Mouse (Mus musculus) retina, embryonic 14.5 days (tissue): ENCODE results near the gene Uvssa.

Experiments used
- DNase-seq: peaks from one replicate; pipeline ENCODE4 v3.0.0-alpha.2; 2015; ENCODE audit warnings: low spot score

Gene Uvssa

GRCm38 (mm10) chr5:33372331-33373038 lies 5.9 kb upstream of the Uvssa start:
- no peak for DNase-seq

- DNase-seq = no peak
These were observed 1.2 kb upstream of the Uvssa start for GRCm38 (mm10) chr5:33377176-33377575.

DNA sequence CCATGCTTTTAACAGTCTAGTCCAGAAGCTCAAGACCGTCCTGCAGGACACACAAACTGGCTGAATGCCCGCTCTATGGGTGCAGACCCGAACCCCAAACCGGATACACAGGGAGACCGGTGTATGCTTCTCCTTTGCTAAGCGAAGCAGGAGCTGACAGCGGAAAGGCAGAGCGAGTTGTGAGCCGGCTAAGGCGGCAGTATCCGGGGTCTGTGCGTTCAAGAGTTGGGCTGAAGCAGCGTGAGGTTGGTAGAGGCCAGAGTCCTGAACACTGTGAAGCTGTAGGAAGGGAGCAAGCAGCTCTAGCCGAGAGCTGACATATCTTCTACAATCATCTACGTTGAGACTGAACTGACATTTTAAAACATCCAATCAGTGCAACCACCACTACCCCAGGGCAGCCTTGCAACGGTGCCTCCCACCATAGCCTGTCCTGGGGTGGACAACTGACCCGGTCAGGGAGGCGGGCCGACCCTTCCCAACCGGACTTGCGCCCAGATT lies 498 bp upstream of the Uvssa start:
- no peak for DNase-seq

DNA sequence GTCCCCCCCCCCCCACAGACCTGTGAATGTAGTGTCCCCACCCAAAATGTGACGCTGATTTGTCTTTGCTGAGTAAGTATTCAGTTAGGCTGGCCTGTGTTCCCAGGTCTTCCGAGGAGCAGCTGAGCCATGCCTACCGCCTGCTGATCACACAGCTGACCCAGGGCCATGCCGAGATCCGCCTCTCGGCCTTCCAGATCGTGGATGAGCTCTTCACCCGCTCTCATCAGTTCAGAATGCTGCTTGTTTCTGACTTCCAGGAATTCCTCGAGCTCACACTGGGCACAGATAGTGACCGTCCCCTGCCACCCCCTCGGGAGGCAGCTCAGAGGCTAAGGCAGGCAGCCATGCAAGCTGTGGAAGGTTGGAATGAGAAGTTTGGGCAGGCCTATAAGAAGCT lies 9.2 kb downstream of the Uvssa start:
- DNase-seq = no peak

- DNase-seq = peak; percentile 89
These were observed 15.5 kb downstream of the Uvssa start for GRCm38 (mm10) chr5:33393803-33394202.

DNA sequence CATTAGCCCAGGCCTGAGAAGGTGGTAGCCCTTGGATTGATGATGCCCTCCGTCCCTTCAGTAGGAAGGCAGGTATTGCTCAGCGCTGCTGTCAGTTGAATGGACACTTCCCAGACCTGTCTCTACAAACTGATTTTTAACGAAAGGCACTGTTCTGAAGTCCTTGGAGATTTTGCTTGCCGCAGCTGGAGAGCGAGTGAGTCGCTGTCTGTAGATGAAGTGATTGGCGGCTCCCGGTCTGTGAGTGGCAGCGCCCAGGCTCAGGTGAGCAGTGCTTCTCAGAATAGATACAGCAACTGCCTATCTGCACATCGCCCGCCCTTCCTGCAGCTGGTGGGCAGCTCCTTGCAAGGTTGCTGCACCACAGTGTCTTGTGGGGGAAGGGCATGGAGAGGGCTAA lies 17.3 kb downstream of the Uvssa start:
- no peak for DNase-seq

GRCm38 (mm10) chr5:33396828-33397227 lies 18.5 kb downstream of the Uvssa start:
- no peak for DNase-seq

DNA sequence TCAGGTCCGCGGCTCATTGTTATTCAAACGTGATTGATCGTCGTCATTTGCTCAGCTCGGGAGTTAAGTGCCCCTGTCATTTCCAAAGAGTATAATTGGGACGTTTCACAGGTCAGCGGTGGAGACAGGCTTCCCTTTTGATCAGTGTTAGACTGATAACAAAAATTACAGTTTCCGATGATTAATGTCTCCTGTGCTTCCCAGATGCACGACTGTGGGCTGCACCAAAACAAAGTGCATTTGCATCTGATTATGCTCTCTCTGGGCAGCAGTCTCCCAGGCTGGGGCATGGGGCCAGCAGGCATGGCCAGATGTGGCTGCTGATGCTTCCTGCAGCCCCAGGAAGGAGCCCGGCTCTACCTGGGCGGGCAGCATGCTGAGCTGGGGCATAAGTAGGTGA lies 22.5 kb downstream of the Uvssa start:
- no peak for DNase-seq

DNA sequence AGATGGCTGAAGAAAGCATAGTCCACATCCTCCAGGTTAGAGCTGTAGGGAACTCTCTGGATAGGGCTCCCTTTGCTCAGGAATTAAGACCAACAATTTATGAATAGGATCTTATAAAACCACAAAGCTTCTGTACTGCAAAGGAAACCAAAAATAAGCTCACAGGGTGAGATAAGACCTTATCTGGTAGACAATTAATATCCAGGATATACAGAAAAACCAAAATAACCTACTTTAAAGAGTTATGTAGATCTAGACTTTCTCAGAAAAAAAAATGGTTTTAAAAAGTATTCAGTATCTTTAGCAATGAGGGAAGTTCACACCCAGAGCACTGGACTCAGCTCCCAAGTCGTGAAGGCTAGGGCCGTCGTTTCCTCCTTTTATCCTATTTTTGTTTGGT lies 42.0 kb downstream of the Uvssa start:
- DNase-seq = no peak

- no peak for DNase-seq
These were observed 49.1 kb downstream of the Uvssa start for GRCm38 (mm10) chr5:33427461-33427860.

- no peak for DNase-seq
These were observed 51.8 kb downstream of the Uvssa start for GRCm38 (mm10) chr5:33430106-33430505.

- DNase-seq = no peak
These were observed 52.3 kb downstream of the Uvssa start for GRCm38 (mm10) chr5:33430511-33431172.

DNA sequence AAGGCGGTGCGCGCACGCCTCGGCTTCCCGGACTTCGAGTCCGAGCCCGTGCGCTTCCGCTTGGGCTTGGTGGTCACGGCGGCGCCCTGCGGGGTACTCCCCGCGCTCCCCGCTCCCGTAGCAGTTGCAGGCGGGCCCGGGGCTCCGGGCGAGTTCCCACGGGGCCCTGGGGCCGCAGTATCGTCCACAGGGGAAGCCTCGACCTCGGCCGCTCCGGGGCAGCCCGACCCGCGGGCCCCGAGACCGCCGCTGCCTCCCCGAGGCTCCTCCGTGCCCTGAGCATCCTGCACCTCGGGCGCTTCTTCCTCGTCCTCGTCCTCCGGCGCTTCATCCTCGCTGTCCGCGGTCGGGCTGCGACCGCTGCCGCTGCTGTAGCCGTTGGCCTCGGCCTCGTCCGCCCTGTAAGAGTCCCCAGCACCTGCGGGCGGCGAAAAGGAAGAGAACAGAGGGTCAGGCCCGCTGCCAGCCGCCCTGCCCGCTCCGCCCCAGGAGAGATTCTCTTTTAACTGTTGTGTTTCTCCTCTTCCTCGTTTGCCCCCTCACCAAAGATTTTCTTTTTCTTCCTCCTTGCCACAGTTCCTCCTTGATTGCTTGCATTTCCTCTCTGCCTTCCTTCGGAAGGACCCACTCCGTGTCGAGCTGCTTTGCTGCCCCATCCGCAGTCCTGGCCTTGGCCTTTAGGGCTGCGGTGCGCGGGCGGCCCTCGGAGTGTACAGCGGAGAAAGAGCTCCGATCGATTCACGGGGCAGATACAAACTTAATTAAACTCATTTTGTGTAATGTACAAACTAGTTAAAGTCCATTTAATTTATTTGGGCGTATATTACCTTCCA lies 53.0 kb downstream of the Uvssa start:
- no peak for DNase-seq

GRCm38 (mm10) chr5:33432057-33432935 lies 53.9 kb downstream of the Uvssa start:
- peak; percentile 38 for DNase-seq

- DNase-seq = peak; percentile 34
These were observed 55.1 kb downstream of the Uvssa start, which contains the start of gene Nkx1-1 for GRCm38 (mm10) chr5:33433201-33434138. TSS of gene Nkx1-1 (minus strand) at chr5:33433976.

- DNase-seq = peak; percentile 33
These were observed 55.9 kb downstream of the Uvssa start for GRCm38 (mm10) chr5:33434141-33434780.

GRCm38 (mm10) chr5:33435151-33435550 lies 56.8 kb downstream of the Uvssa start:
- DNase-seq = no peak

DNA sequence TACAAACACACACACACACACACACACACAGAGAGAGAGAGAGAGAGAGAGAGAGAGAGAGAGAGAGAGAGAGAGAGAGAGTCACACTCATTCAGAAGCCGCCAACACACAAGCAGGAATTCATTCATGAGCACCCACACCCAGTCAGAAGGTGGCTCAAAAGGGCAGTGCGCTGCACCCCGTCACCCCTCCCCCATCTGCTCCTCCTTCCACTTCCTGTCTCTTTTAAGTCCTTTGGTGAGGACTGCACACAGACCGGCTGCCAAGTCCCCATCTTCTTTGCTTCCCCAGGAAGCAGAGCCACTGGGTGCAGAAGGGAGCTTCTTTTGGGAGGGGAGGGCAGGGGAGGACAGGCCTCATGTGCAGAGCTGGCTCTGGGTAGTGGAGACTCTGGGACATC lies 57.6 kb downstream of the Uvssa start:
- DNase-seq = no peak

DNA sequence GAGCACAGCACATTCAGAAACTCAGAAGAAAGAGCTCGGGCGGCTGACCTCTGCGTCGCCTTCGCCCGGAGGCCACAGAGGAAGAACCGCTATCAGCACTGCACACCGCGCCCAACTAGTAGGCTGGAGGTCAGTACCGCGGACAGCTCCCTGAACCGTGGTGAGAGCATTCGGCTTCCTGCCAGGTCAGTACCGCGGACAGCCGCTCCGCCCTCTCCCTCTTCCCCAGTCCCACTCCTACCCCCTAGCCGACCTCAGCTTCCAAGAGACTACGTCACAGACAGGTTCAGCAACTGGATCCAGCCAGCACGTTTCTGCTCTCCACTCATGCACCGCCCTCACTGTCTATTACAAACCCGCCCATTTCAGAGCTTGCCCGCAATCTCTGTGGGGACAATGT lies 59.9 kb downstream of the Uvssa start:
- DNase-seq = peak; percentile 94
